Mouse (Mus musculus): ENCODE data around the gene Macrod2.

DNA sequence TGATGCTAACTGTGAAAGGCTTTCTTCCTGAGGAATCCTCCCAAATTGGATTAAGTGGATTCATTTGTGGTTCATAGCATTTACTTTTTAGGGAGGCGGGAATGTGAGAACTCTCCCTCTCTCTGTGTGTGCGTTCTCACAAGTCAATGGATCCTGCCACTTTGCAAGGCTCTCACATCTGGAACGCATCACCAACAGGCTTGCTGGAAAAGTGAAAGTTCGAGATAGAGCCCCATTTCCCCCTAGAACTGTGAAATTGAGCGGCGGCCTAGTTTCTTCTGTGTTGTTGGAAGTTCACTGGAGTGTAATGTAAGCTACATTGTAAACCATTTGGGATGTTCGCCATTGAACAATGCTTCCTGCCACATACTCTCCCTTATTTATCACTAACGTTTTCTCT, 839.2 kb downstream of the Macrod2 start:
- TF ChIP-seq POLR2A (IDR thresholded peaks at IDR 0.05; ENCODE audit: insufficient read depth, low read depth, low read length) (no peak), CTCF (IDR thresholded peaks at IDR 0.05; ENCODE audit: insufficient read depth, low read depth, low read length) (no peak)
